Mouse (Mus musculus) layer of hippocampus, postnatal 25 days (tissue): Measurements from ENCODE around the gene Hmx1. TPM values are rescaled to one million over a fixed set of nuclear protein-coding genes. Genes with fewer than 3 reads are reported as not detected.

Experiments
- DNase-seq, 2 experiments: peaks; one replicate each; pipeline ENCODE4 v3.0.0; 2022; ENCODE audit warnings: mixed read lengths in 2 of 2, low spot score in 1 of 2; ENCODE audit errors: extremely low spot score in 1 of 2
- total RNA-seq, 2 experiments: library from RNA; stranded (reverse); gene quantifications; 2 replicates each; pipeline ENCODE4 v1.2.3; 2021

The Hmx1 gene
- not detected for total RNA-seq

GRCm38 (mm10) chr5:35388491-35389111 lies at the start of gene Hmx1:
TSS of gene Hmx1 (plus strand) at chr5:35389108.
- DNase-seq: no peak

- no peak for DNase-seq
Measured at GRCm38 (mm10) chr5:35345084-35345483, 43.8 kb upstream of the Hmx1 start.

GRCm38 (mm10) chr5:35348794-35349193 lies 40.1 kb upstream of the Hmx1 start:
- DNase-seq: peak; percentile 75 to 86

GRCm38 (mm10) chr5:35357544-35358440 lies 31.1 kb upstream of the Hmx1 start:
- DNase-seq: no peak

GRCm38 (mm10) chr5:35361570-35362284 lies 27.2 kb upstream of the Hmx1 start:
- peak; percentile 95 to 100 for DNase-seq

GRCm38 (mm10) chr5:35366241-35367032 lies 22.5 kb upstream of the Hmx1 start:
- no peak for DNase-seq

GRCm38 (mm10) chr5:35368916-35369315 lies 20.0 kb upstream of the Hmx1 start:
- DNase-seq: no peak

GRCm38 (mm10) chr5:35379066-35379465 lies 9.8 kb upstream of the Hmx1 start:
- DNase-seq: no peak

GRCm38 (mm10) chr5:35379815-35380214 lies 9.1 kb upstream of the Hmx1 start:
- peak in 1 of 2 experiments; percentile 70 for DNase-seq

- DNase-seq: no peak
Measured at GRCm38 (mm10) chr5:35387834-35388490, 946 bp upstream of the Hmx1 start.

- no peak for DNase-seq
Measured at GRCm38 (mm10) chr5:35389441-35389840, 533 bp downstream of the Hmx1 start.

GRCm38 (mm10) chr5:35389915-35390314 lies 1.0 kb downstream of the Hmx1 start:
- no peak for DNase-seq

- DNase-seq: no peak
Measured at GRCm38 (mm10) chr5:35390848-35391655, 2.1 kb downstream of the Hmx1 start.

GRCm38 (mm10) chr5:35391656-35392333 lies 2.9 kb downstream of the Hmx1 start:
- no peak for DNase-seq

GRCm38 (mm10) chr5:35392334-35392695 lies 3.4 kb downstream of the Hmx1 start:
- DNase-seq: no peak

GRCm38 (mm10) chr5:35395566-35396440 lies 6.9 kb downstream of the Hmx1 start:
- no peak for DNase-seq

GRCm38 (mm10) chr5:35396976-35397641 lies 8.2 kb downstream of the Hmx1 start:
- DNase-seq: no peak
